Mouse (Mus musculus) neural tube, embryonic 14.5 days (tissue): ENCODE data around the gene Atp6v1g2. TPM values are rescaled to one million over a fixed set of nuclear protein-coding genes. Genes with fewer than 3 reads are reported as not detected.

Experiments used
- ATAC-seq: fragments of 200-750 bp; cut with Nextera tagmentation; 2 replicates; pipeline ENCODE4 v1.8.0; 2017; ENCODE audit warnings: low read depth, mild to moderate bottlenecking, moderate TSS enrichment, moderate library complexity
- H3K27ac ChIP-seq: fragments of 300-500 bp; sonication (generic); 2 replicates; pipeline ENCODE4 v1.5.1; 2014; ENCODE audit warnings: low read depth, mild to moderate bottlenecking, control low read depth, low read length, moderate library complexity, mixed read lengths
- H3K27me3 ChIP-seq: fragments of 300-500 bp; sonication (generic); 2 replicates; pipeline ENCODE4 v1.6.1; 2014; ENCODE audit warnings: low read length; ENCODE audit not compliant: control insufficient read depth, insufficient read depth
- H3K36me3 ChIP-seq: fragments of 300-500 bp; sonication (generic); 2 replicates; pipeline ENCODE4 v1.6.1; 2014; ENCODE audit warnings: low read length, mixed read lengths; ENCODE audit not compliant: control insufficient read depth, insufficient read depth
- H3K4me1 ChIP-seq: fragments of 300-500 bp; sonication (generic); 2 replicates; pipeline ENCODE4 v1.6.1; 2014; ENCODE audit warnings: low read length; ENCODE audit not compliant: control insufficient read depth, insufficient read depth
- H3K4me2 ChIP-seq: fragments of 300-500 bp; sonication (generic); 2 replicates; pipeline ENCODE4 v1.6.1; 2014; ENCODE audit warnings: mild to moderate bottlenecking, low read depth, low read length, control low read depth
- H3K4me3 ChIP-seq: fragments of 300-500 bp; sonication (generic); 2 replicates; pipeline ENCODE4 v1.5.1; 2014; ENCODE audit warnings: low read depth, low read length, control low read depth, mixed read lengths
- H3K9ac ChIP-seq: fragments of 300-500 bp; sonication (generic); replicated peaks from 2 replicates; pipeline ENCODE4 v1.6.1; 2014; ENCODE audit warnings: low read depth, mild to moderate bottlenecking, control low read depth, low read length, mixed read lengths
- H3K9me3 ChIP-seq: fragments of 300-500 bp; sonication (generic); 2 replicates; pipeline ENCODE4 v1.6.1; 2016; ENCODE audit warnings: low read length; ENCODE audit not compliant: control insufficient read depth
- WGBS: fragments of 180-500 bp; shearing (Covaris S2); extraction: QIAGEN DNeasy Blood & Tissue Kit; methylation state at CpG from one replicate; pipeline ENCODE4 v1.1.7; 2014; 5-methylcytosine and 5-hydroxymethylcytosine counted together
- polyA plus RNA-seq: library from polyadenylated mRNA; unstranded; fragments of >200 nt; fragmentation: Nextera tagmentation; extraction: Ambion mirVana; gene quantifications from 2 replicates; pipeline ENCODE4 v1.2.1, GENCODE M21; 2014

The Atp6v1g2 gene
- 118 and 154 TPM in 2 replicates for polyA plus RNA-seq

DNA sequence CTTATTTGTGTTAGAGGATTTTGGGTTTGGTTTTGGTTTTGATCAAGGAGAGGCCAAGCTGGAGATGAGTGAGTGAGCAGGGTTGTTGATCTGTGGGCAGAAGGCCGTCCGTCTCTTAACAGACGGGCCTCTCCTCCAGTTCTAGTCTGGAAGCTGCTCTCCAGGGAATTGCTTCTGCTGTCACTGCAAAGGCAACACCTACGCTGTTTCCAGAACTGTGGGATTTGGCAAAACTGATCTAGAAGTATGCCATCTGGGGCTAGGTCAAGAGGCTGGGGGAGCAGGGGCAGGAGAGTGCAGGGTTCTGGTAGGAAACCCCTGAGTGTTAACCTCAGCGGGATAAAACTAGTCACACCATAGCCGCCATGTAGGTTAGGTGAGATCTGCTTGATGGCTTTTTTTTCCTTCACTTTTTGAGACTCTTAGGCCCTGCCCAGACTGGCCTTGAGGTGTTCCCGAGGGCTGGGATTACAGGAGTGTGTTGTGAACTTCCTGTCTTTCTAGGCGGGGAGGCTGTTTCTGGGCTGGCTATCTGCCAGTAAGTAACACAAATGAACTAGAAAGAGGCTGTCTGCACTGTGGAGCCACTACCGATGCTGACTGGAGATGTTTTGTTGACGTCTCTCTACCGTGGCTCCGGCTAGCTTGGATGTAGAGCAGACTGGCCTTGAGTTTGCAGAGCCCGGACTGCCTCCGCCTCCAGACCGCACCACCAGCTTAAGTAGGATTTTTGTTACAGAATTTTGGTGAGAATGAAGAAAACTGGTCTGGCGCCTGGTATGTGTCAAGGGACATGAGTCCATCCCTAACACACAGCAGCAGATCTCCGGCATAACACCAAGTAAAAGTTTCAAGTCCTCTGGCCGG lies at the start of gene Atp6v1g2:
TSS of gene Atp6v1g2 (plus strand) at position 547 of the 867 bp plus-strand sequence.
- H3K4me3 ChIP-seq, result no peak within 1 kb of the TSS; the same call in 1 of the 2 replicates
- 73% methylated on average over 18 of the region's 18 CpGs for WGBS
- H3K27me3 ChIP-seq, result no peaks in the 10 kb centered on the region
- 0 out of 2 replicates have a peak within 1 kb of the TSS, but pooled peaks have one; percentile 10 for H3K27ac ChIP-seq
- peak within 1 kb of the TSS; percentile 70 for H3K4me2 ChIP-seq
- peaks cover 15% of the 10 kb centered on the region; the same call in 1 of the 2 replicates for H3K36me3 ChIP-seq
- no peak within 1 kb of the TSS for H3K9ac ChIP-seq
- H3K4me1 ChIP-seq, result peaks cover 15% of the 10 kb centered on the region; the same call in 1 of the 2 replicates
- ATAC-seq, result no peak
- no peaks in the 10 kb centered on the region for H3K9me3 ChIP-seq

GRCm38 (mm10) chr17:35185639-35186611 lies 47.5 kb upstream of the Atp6v1g2 start:
- no peaks in the 10 kb centered on the region for H3K36me3 ChIP-seq
- H3K4me1 ChIP-seq, result no peaks in the 10 kb centered on the region
- H3K27me3 ChIP-seq, result no peaks in the 10 kb centered on the region
- no peaks in the 10 kb centered on the region for H3K9me3 ChIP-seq
- peak overlapping the region; percentile 19 for H3K4me3 ChIP-seq
- peak overlapping the region; percentile 49 for H3K4me2 ChIP-seq
- WGBS, result 4% methylated on average over 18 of the region's 18 CpGs
- ATAC-seq, result peak; percentile 44
- H3K9ac ChIP-seq, result peak overlapping the region; percentile 13; the same call in 1 of the 2 replicates
- 0 out of 2 replicates have a peak overlapping the region, but pooled peaks have one; percentile 34 for H3K27ac ChIP-seq

DNA sequence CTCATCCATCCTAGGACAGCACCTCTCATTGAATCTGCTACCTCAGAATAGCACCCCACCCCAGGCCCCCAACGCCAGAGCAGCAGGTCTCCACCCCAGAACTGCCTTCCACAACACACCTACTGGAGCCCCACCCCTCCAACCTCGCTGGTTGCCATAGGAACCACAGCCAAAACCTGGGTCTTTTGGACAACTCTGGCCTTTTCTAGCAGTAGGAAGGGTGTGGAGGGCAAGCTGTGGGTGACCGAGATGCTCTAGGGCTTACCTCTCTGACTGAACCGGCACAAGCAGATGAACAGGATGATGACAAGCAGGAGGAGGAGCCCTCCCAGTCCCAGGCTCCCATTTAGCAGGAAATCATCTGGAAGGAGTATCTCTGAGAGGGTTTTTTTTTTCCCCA lies 46.8 kb upstream of the Atp6v1g2 start:
- H3K27ac ChIP-seq, result no peak overlapping the region
- no peak for ATAC-seq
- no peaks in the 10 kb centered on the region for H3K36me3 ChIP-seq
- peak overlapping the region; percentile 19; the same call in 1 of the 2 replicates for H3K4me3 ChIP-seq
- H3K9me3 ChIP-seq, result no peaks in the 10 kb centered on the region
- H3K27me3 ChIP-seq, result no peaks in the 10 kb centered on the region
- WGBS, result 2% methylated on average over 4 of the region's 4 CpGs
- no peaks in the 10 kb centered on the region for H3K4me1 ChIP-seq
- 0 out of 2 replicates have a peak overlapping the region, but pooled peaks have one; percentile 13 for H3K9ac ChIP-seq
- H3K4me2 ChIP-seq, result peak overlapping the region; percentile 49; the same call in 1 of the 2 replicates

GRCm38 (mm10) chr17:35187345-35187744 lies 46.1 kb upstream of the Atp6v1g2 start:
- no peak for ATAC-seq
- H3K4me3 ChIP-seq, result no peak overlapping the region
- no peak overlapping the region for H3K27ac ChIP-seq
- H3K27me3 ChIP-seq, result no peaks in the 10 kb centered on the region
- H3K4me1 ChIP-seq, result no peaks in the 10 kb centered on the region
- 82% methylated on average over 4 of the region's 4 CpGs for WGBS
- no peaks in the 10 kb centered on the region for H3K9me3 ChIP-seq
- no peaks in the 10 kb centered on the region for H3K36me3 ChIP-seq
- no peak overlapping the region for H3K9ac ChIP-seq
- H3K4me2 ChIP-seq, result no peak overlapping the region

GRCm38 (mm10) chr17:35187959-35188610 lies 45.4 kb upstream of the Atp6v1g2 start, which contains the start of gene Lst1:
Lst1 (minus strand) TSS chr17:35188439.
- 76% methylated on average over 7 of the region's 7 CpGs for WGBS
- H3K4me2 ChIP-seq, result no peak within 1 kb of the TSS
- H3K4me3 ChIP-seq, result no peak within 1 kb of the TSS
- no peaks in the 10 kb centered on the region for H3K27me3 ChIP-seq
- H3K27ac ChIP-seq, result no peak within 1 kb of the TSS
- no peaks in the 10 kb centered on the region for H3K36me3 ChIP-seq
- H3K4me1 ChIP-seq, result no peaks in the 10 kb centered on the region
- no peak within 1 kb of the TSS for H3K9ac ChIP-seq
- ATAC-seq, result no peak
- H3K9me3 ChIP-seq, result no peaks in the 10 kb centered on the region

DNA sequence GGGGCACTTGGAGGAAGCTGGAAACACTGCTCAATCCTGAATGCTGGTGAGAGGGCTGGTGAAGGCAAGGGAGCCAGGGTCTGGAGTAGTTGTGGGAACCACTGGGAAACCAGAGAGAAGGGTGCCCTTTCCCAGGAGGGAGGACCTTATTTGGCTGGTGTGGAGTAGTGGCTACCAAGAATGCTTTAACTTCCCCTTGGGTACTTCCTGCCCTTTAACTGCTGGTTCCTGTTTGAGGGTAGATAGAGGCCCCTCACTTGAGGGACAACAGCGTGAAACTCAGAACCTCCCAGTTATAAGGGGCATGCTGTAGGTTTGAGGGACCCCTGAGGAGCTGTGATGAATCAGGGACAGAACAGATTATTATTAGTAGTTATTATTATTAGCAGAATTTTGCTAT lies 44.3 kb upstream of the Atp6v1g2 start:
- H3K9ac ChIP-seq, result no peak overlapping the region
- no peak overlapping the region for H3K27ac ChIP-seq
- no peaks in the 10 kb centered on the region for H3K36me3 ChIP-seq
- H3K4me2 ChIP-seq, result no peak overlapping the region
- no peak for ATAC-seq
- no peaks in the 10 kb centered on the region for H3K27me3 ChIP-seq
- H3K9me3 ChIP-seq, result no peaks in the 10 kb centered on the region
- H3K4me3 ChIP-seq, result no peak overlapping the region
- 63% methylated on average over 1 of the region's 1 CpGs for WGBS
- H3K4me1 ChIP-seq, result no peaks in the 10 kb centered on the region

- ATAC-seq, result no peak
- H3K36me3 ChIP-seq, result no peaks in the 10 kb centered on the region
Measured at GRCm38 (mm10) chr17:35190096-35190495, 43.4 kb upstream of the Atp6v1g2 start.

DNA sequence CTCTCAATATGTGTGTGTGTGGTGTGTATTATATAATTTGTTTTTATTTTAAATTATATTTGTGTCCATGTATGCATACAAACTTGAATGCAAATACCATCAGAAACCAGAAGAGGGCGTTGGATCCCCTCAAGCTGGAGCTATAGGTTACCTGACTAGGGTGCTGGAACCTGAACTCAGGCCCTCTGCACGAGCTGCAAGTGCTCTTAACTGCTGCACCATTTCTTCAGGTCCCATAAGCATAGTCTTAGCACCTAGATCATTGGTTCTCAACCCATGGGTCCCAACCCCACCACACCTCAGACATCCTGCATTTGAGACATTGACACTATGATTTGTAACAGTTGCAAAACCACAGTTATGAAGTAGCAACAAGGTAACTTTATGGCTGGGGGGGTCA lies 41.7 kb upstream of the Atp6v1g2 start:
- 74% methylated on average over 2 of the region's 2 CpGs for WGBS
- Histone ChIP-seq H3K9me3 (no peaks in the 10 kb centered on the region), H3K27ac (no peak overlapping the region), H3K4me1 (peaks cover 4% of the 10 kb centered on the region; the same call in 1 of the 2 replicates), H3K27me3 (peaks cover 22% of the 10 kb centered on the region), H3K36me3 (no peaks in the 10 kb centered on the region), H3K9ac (no peak overlapping the region), H3K4me3 (no peak overlapping the region), H3K4me2 (no peak overlapping the region)
- no peak for ATAC-seq

More at GRCm38 (mm10) chr17:35190096-35190495, 43.4 kb upstream of the Atp6v1g2 start:
- Histone ChIP-seq H3K4me1 (no peaks in the 10 kb centered on the region), H3K27ac (no peak overlapping the region), H3K9me3 (no peaks in the 10 kb centered on the region), H3K27me3 (peaks cover 8% of the 10 kb centered on the region), H3K4me3 (no peak overlapping the region), H3K9ac (no peak overlapping the region), H3K4me2 (no peak overlapping the region)
- 77% methylated on average over 4 of the region's 4 CpGs for WGBS
